Mouse (Mus musculus): ENCODE measurements around the gene Ifitm3.

Gene Ifitm3

DNA sequence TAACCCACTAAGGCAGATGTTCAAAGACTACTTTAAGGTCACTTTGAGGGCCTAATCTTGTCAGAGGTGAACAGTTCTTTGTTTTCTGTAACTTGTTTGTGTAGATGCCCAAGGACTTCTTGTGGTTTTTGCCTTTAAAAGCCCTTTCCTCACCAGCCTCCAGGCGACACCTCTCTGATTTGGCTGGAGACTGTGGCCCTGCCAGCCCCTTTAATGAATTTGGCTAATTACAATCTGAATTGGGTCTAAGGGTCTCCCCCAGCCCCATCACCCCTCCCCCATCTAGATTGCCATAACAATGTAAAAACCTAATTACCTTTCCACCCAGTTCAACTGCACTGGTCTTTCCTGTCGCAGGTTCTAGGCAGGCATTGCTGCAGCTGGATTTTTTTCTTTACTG is 47.8 kb downstream of the Ifitm3 start:
- no peak for DNase-seq (ENCODE audit: low read depth, low spot score)

DNA sequence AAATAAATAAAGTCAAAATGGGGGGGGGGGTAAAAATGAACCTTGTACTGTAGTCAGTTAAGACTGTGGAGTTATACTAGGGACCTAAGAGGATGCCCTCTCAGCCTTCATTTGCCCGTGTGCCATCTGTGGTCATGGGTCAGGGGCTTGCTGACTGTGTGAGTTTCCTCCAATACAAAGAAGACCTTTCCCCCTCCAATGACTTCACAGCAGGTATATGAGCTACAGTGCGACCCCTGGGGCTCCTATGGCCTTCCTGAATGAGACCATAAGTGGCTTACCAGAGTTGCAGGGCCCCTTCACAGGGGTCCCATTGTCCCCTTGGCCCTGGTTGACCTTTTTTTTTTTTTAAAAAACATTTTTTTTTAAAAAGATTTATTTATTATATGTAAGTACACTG is 49.2 kb downstream of the Ifitm3 start:
- DNase-seq (ENCODE audit: low read depth, low spot score) = no peak

DNA sequence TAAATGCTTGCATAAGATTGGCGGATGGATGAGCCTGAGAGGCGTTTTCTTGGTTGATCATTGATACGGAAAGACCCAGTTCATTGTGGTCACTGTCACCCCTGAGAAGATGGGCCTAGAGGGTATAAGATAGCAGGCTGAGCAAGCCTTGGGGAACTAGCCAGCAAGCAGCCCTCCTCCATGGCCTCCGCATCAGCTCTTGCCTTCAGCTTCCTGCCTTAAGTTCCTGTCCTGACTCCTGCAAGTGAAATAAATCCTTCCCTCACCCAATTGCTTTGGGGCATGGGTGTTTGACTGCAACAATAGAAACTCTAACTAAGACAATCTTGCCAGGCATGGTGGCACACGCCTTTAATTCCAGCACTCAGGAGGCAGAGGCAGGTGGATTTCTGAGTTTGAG is 50.5 kb downstream of the Ifitm3 start:
- DNase-seq (ENCODE audit: low read depth, low spot score) = no peak

Data from A20 (cell line).